Mouse (Mus musculus): ENCODE measurements around the gene 9130409I23Rik.

DNA sequence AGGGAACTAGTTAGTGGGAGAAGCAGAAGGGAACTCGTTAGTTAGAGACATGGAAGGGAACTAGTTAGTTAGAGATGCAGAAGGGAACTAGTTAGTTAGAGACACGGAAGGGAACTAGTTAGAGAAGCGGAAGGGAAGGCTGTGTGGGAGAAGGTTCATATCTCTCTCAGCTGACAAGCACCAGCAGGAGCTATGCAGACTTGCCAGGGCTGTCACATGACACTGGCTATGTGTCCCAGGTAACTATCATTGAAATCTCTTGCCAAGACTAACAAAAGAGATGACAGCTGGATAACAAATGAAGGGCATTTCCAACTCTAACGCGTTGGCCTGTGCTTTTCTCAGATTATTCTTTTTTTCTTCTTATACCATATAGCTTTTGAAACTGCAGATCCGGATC is 13.6 kb downstream of the 9130409I23Rik start:
- TF ChIP-seq CTCF (IDR thresholded peaks at IDR 0.05; ENCODE audit: insufficient read depth, low read length) (no peak), POLR2A (IDR thresholded peaks at IDR 0.05; ENCODE audit: borderline replicate concordance, extremely low read depth, low read depth, low read length) (no peak)

Measured in lung, adult 2 months (tissue).